Mouse (Mus musculus): ENCODE results near the gene Bcl7b. TPM values are rescaled to one million over a fixed set of nuclear protein-coding genes. Genes with fewer than 3 reads are reported as not detected.

The Bcl7b gene
- polyA plus RNA-seq, 1 experiment from 2014 or later: 65.7 TPM

DNA sequence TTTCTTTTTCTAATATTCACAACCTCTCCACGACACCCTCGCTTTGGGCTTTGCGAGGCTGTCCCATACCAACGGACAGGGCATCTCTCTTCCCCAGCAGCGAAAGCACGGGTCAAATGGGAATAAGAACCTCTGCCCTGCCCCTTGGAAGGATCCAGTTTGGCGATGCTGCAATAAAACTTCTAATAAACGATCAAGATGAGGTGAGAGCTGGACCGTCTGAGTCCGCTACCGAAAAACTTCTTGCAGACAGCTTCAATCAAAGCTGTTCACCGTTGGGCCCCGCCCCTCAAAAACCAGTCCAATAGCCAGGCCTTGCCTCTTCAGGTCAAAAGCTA, 19.4 kb upstream of the Bcl7b start:
- Histone ChIP-seq H3K27ac (ENCODE audit: low read length) (peak overlapping the region; percentile 51), H3K4me3 (ENCODE audit: low read depth, low read length) (peak overlapping the region; percentile 74), H3K36me3 (ENCODE audit: insufficient read depth, low read length) (no peaks in the 10 kb centered on the region), H3K27me3 (replicated peaks; ENCODE audit: insufficient read depth, low read length) (no peaks in the 10 kb centered on the region), H3K4me1 (ENCODE audit: insufficient read depth, low read depth, low read length) (peaks cover 9% of the 10 kb centered on the region), H3K9ac (replicated peaks; ENCODE audit: low read depth) (peak overlapping the region; percentile 16; the same call in 1 of the 2 replicates), H3K4me2 (replicated peaks; ENCODE audit: low read depth, low read length) (peak overlapping the region; percentile 63), H3K9me3 (ENCODE audit: low read length) (no peaks in the 10 kb centered on the region)
- no peak for TF ChIP-seq EP300 (IDR thresholded peaks at IDR 0.05)
- WGBS: under 1% methylated on average over 13 of the region's 13 CpGs
- DNase-seq (ENCODE audit: low spot score): no peak
- no peak for ATAC-seq

GRCm38 (mm10) chr5:135149053-135149819, 18.8 kb upstream of the Bcl7b start, which contains the start of gene Tbl2:
Gene Tbl2, plus strand, starts transcription at chr5:135149657.
- 0% methylated on average over 59 of the region's 63 CpGs for WGBS
- no peaks in the 10 kb centered on the region for H3K27me3 ChIP-seq (replicated peaks; ENCODE audit: insufficient read depth, low read length)
- H3K36me3 ChIP-seq (ENCODE audit: insufficient read depth, low read length): peaks cover 2% of the 10 kb centered on the region; the same call in 1 of the 2 replicates
- H3K4me1 ChIP-seq (ENCODE audit: insufficient read depth, low read depth, low read length): peaks cover 9% of the 10 kb centered on the region
- peak within 1 kb of the TSS; percentile 74 for H3K4me3 ChIP-seq (ENCODE audit: low read depth, low read length)
- H3K4me2 ChIP-seq (replicated peaks; ENCODE audit: low read depth, low read length): peak within 1 kb of the TSS; percentile 93
- peak within 1 kb of the TSS; percentile 60 for H3K9ac ChIP-seq (replicated peaks; ENCODE audit: low read depth)
- H3K9me3 ChIP-seq (ENCODE audit: low read length): no peaks in the 10 kb centered on the region
- peak; percentile 100 for DNase-seq (ENCODE audit: low spot score)
- H3K27ac ChIP-seq (ENCODE audit: low read length): peak within 1 kb of the TSS; percentile 89
- ATAC-seq: peak; percentile 98
- TF ChIP-seq CTCF (IDR thresholded peaks at IDR 0.05): peak; percentile 32
- no peak for TF ChIP-seq EP300 (IDR thresholded peaks at IDR 0.05)

- TF ChIP-seq CTCF (IDR thresholded peaks at IDR 0.05) (no peak), EP300 (IDR thresholded peaks at IDR 0.05) (no peak)
- peaks cover 9% of the 10 kb centered on the region for H3K4me1 ChIP-seq (ENCODE audit: insufficient read depth, low read depth, low read length)
- H3K27me3 ChIP-seq (replicated peaks; ENCODE audit: insufficient read depth, low read length): no peaks in the 10 kb centered on the region
- peak overlapping the region; percentile 93 for H3K4me2 ChIP-seq (replicated peaks; ENCODE audit: low read depth, low read length)
- WGBS: 0% methylated on average over 19 of the region's 23 CpGs
- DNase-seq (ENCODE audit: low spot score) (no peak), ATAC-seq (no peak)
- H3K9ac ChIP-seq (replicated peaks; ENCODE audit: low read depth): peak overlapping the region; percentile 60
- H3K36me3 ChIP-seq (ENCODE audit: insufficient read depth, low read length): peaks cover 4% of the 10 kb centered on the region; the same call in 1 of the 2 replicates
- H3K4me3 ChIP-seq (ENCODE audit: low read depth, low read length): peak overlapping the region; percentile 74
- H3K9me3 ChIP-seq (ENCODE audit: low read length): no peaks in the 10 kb centered on the region
- peak overlapping the region; percentile 89; the same call in 1 of the 2 replicates for H3K27ac ChIP-seq (ENCODE audit: low read length)
These were observed 18.3 kb upstream of the Bcl7b start for GRCm38 (mm10) chr5:135149820-135150178.

- H3K4me2 ChIP-seq (replicated peaks; ENCODE audit: low read depth, low read length): no peak overlapping the region
- no peaks in the 10 kb centered on the region for H3K9me3 ChIP-seq (ENCODE audit: low read length)
- H3K27me3 ChIP-seq (replicated peaks; ENCODE audit: insufficient read depth, low read length): no peaks in the 10 kb centered on the region
- no peak overlapping the region for H3K27ac ChIP-seq (ENCODE audit: low read length)
- no peak overlapping the region for H3K4me3 ChIP-seq (ENCODE audit: low read depth, low read length)
- ATAC-seq (no peak), DNase-seq (ENCODE audit: low spot score) (no peak)
- no peak overlapping the region for H3K9ac ChIP-seq (replicated peaks; ENCODE audit: low read depth)
- 98% methylated on average over 4 of the region's 4 CpGs for WGBS
- H3K36me3 ChIP-seq (ENCODE audit: insufficient read depth, low read length): peaks cover 13% of the 10 kb centered on the region; the same call in 1 of the 2 replicates
- TF ChIP-seq EP300 (IDR thresholded peaks at IDR 0.05) (no peak), CTCF (IDR thresholded peaks at IDR 0.05) (peak; percentile 39; the same call in 1 of the 2 replicates)
- no peaks in the 10 kb centered on the region for H3K4me1 ChIP-seq (ENCODE audit: insufficient read depth, low read depth, low read length)
These were observed 11.6 kb upstream of the Bcl7b start for GRCm38 (mm10) chr5:135156496-135156895.

- peak overlapping the region; percentile 43 for H3K27ac ChIP-seq (ENCODE audit: low read length)
- no peak overlapping the region for H3K9ac ChIP-seq (replicated peaks; ENCODE audit: low read depth)
- TF ChIP-seq EP300 (IDR thresholded peaks at IDR 0.05) (no peak), CTCF (IDR thresholded peaks at IDR 0.05) (no peak)
- WGBS: 76% methylated on average over 4 of the region's 4 CpGs
- peaks cover 9% of the 10 kb centered on the region; the same call in 1 of the 2 replicates for H3K36me3 ChIP-seq (ENCODE audit: insufficient read depth, low read length)
- DNase-seq (ENCODE audit: low spot score): peak; percentile 86
- H3K4me3 ChIP-seq (ENCODE audit: low read depth, low read length): no peak overlapping the region
- peak; percentile 79 for ATAC-seq
- H3K27me3 ChIP-seq (replicated peaks; ENCODE audit: insufficient read depth, low read length): no peaks in the 10 kb centered on the region
- no peaks in the 10 kb centered on the region for H3K4me1 ChIP-seq (ENCODE audit: insufficient read depth, low read depth, low read length)
- no peaks in the 10 kb centered on the region for H3K9me3 ChIP-seq (ENCODE audit: low read length)
- no peak overlapping the region for H3K4me2 ChIP-seq (replicated peaks; ENCODE audit: low read depth, low read length)
These were observed 6.9 kb upstream of the Bcl7b start for GRCm38 (mm10) chr5:135161221-135161620.

GRCm38 (mm10) chr5:135161650-135162049, 6.4 kb upstream of the Bcl7b start:
- TF ChIP-seq CTCF (IDR thresholded peaks at IDR 0.05): no peak
- no peak for TF ChIP-seq EP300 (IDR thresholded peaks at IDR 0.05)
- no peak for ATAC-seq
- WGBS: 83% methylated on average over 7 of the region's 7 CpGs
- H3K27ac ChIP-seq (ENCODE audit: low read length): peak overlapping the region; percentile 43; the same call in 1 of the 2 replicates
- H3K4me2 ChIP-seq (replicated peaks; ENCODE audit: low read depth, low read length): no peak overlapping the region
- no peaks in the 10 kb centered on the region for H3K4me1 ChIP-seq (ENCODE audit: insufficient read depth, low read depth, low read length)
- H3K9me3 ChIP-seq (ENCODE audit: low read length): no peaks in the 10 kb centered on the region
- no peak overlapping the region for H3K4me3 ChIP-seq (ENCODE audit: low read depth, low read length)
- H3K36me3 ChIP-seq (ENCODE audit: insufficient read depth, low read length): peaks cover 9% of the 10 kb centered on the region; the same call in 1 of the 2 replicates
- no peak overlapping the region for H3K9ac ChIP-seq (replicated peaks; ENCODE audit: low read depth)
- H3K27me3 ChIP-seq (replicated peaks; ENCODE audit: insufficient read depth, low read length): no peaks in the 10 kb centered on the region
- DNase-seq (ENCODE audit: low spot score): no peak
